Mouse (Mus musculus) layer of hippocampus, adult 18-20 months (tissue): ENCODE data around the gene Smug1. TPM values are rescaled to one million over a fixed set of nuclear protein-coding genes. Genes with fewer than 3 reads are reported as not detected.

Experiments used
- DNase-seq, 2 experiments: peaks; one replicate each; pipeline ENCODE4 v3.0.0; 2022; ENCODE audit warnings: low spot score in 2 of 2
- total RNA-seq, 2 experiments: library from RNA; stranded (reverse); gene quantifications; 2 replicates each; pipeline ENCODE4 v1.2.3; 2021

Smug1 gene
- total RNA-seq, 2 experiments from 2014 or later = 18.3 to 19.9 TPM

DNA sequence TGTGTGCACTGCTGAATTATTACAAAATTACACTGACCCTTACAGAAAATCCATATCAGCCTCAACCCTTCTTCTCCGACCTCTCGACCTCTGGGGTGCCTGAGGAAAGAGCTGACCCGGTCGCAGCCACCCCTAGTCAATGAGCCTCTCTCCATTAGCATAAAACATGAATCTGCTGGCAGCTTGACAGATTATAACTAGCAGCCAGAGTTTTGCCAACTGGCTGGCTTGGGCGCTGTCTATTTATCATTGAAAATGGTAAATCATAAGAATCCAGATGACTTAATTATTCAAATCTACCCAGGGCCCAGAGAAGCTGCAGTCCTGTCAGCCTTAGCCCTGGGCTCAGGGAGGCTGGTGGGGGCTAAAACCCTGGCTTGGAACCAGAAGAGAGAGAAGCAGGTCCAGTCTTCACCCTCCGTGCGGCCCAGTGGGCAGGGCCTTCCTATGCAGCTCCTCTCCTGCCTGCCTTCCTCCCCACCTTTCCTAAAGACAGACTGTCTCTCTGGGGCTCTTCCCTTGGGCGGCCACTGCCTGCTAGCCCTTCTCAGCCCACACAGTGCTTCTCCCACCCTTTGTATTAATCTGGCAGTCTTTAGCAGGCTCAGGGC, 58.7 kb downstream of the Smug1 start:
- DNase-seq = no peak

DNA sequence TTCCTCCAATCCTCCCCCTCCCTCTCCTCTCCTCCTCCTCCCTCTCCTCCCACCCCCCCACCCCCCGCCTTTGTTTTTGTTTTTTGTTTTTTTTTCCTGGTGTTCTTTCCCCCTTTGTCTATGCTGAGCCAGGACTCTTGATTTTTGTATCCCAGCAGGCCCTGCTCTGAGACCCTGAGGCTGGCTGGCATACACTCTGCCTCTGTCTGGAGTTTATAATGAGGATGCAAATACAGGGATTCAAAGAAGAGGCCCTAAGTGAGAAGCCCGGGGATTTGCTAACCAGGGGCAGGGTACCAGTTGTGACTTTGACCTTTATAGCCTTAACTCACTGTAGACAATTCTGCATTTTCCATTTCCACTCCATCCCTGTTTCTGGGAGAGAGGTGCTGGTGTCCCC, 60.7 kb downstream of the Smug1 start:
- no peak for DNase-seq

Other genes with a start within 250 kb of the Smug1 start
- not detected for gene Hoxc13, start 246.0 kb downstream of the Smug1 start, total RNA-seq
- gene Hoxc12, start 230.3 kb downstream of the Smug1 start, total RNA-seq = not detected
- gene Hoxc11, start 212.7 kb downstream of the Smug1 start, total RNA-seq = not detected
- not detected for gene Hoxc10, start 200.3 kb downstream of the Smug1 start, total RNA-seq
- not detected for gene Hoxc5, start 199.6 kb downstream of the Smug1 start, total RNA-seq
- gene Hoxc9, start 190.7 kb downstream of the Smug1 start, total RNA-seq = not detected
- gene Hoxc8, start 176.5 kb downstream of the Smug1 start, total RNA-seq = not detected
- gene Hoxc6, start 168.8 kb downstream of the Smug1 start, total RNA-seq = not detected
- gene Hoxc4, start 148.2 kb downstream of the Smug1 start, total RNA-seq = not detected
- 100 to 1,000 TPM; 174 to 190 TPM for gene Cbx5, start 72.7 kb upstream of the Smug1 start, total RNA-seq
- 100 to 1,000 TPM; 239 to 256 TPM for gene Hnrnpa1, start 73.3 kb upstream of the Smug1 start, total RNA-seq
- gene Nfe2, start 91.3 kb upstream of the Smug1 start, total RNA-seq = not detected
- 100 to 1,000 TPM in 1 of 2 experiments, 10 to 100 TPM in 1; 97.0 to 100 TPM for gene Copz1, start 105.6 kb upstream of the Smug1 start, total RNA-seq
- gene Gpr84, start 143.5 kb upstream of the Smug1 start, total RNA-seq = under 1 TPM; 0.54 to 0.63 TPM
- gene Zfp385a, start 173.0 kb upstream of the Smug1 start, total RNA-seq = 10 to 100 TPM; 43.7 to 49.8 TPM
- 1 to 10 TPM; 1.1 to 1.2 TPM for gene Itga5, start 199.7 kb upstream of the Smug1 start, total RNA-seq